Mouse (Mus musculus) right cerebral cortex, postnatal 25 days (tissue): Measurements from ENCODE around the gene Trex2.

Source experiments
- DNase-seq: peaks from one replicate; pipeline ENCODE4 v3.0.0; 2022

Gene Trex2

DNA sequence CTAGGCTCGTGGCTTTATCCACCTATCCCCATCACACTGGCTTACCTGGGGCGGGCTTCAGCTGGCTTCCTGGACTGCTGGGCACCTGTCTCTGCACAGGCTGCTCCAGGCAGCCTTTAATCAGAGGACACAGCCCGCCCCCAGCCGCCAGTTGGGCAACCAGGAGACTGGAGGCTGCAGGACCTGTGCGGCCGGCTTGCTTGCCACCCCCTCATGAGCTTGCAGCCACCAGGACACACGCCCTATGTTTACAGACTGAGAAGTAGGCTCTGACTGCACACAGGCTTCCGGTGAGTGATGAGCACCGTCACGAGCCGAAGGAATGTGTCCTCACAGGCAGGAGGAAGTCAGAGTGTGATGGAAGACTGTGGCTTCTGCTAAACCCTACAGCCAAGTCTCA is at the start of gene Trex2:
Trex2 (minus strand) TSS at position 93 of the 400 bp plus-strand sequence.
- no peak for DNase-seq

- DNase-seq: no peak
These were observed 49.7 kb upstream of the Trex2 start for GRCm38 (mm10) chrX:73484870-73485269.

GRCm38 (mm10) chrX:73484076-73484475 is 48.9 kb upstream of the Trex2 start:
- DNase-seq: no peak

GRCm38 (mm10) chrX:73483484-73483810 is 48.3 kb upstream of the Trex2 start, which contains the start of gene Bgn:
Bgn (plus strand) TSS chrX:73483602.
- DNase-seq: no peak

DNA sequence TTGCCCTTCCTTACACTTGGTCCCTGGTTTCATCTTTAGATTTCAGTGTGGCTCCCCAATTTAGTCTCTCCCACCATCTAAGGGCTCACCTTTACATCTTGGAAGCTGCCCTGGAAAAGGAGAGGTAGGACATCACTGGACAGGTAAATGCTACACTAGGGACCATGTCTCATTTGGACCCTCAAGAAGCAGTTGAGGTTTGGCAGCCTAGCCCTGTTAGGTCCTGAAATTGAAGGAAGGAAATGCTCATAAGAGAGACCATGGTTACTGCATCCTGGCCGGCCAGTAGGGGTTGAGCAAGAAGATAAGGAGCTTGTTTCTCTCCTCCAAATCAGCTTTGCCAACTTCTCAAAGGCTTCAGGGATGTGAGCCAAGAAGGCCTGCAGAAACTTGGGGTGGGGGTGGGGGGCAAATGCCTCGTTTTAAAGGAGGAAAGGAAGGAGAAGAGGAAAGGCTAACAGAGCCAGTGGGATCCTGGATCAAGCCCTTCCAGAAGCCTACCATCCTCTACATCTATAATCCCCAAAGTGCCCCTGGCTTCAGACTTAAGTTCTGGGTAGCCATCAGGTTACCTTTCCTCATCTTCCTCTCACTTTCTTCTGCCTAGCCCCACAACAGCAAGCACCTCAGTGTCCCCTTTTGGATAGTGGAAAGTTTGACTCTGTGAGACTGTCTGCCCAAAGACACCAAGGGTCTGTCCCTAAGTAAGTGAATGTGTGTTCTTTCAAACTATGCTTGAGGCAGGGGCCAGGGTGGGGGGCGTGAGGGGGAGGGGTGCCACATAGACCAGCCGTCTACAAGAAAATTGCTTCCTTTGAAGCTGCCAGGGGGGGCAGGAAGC is 47.7 kb upstream of the Trex2 start:
- DNase-seq: no peak

DNA sequence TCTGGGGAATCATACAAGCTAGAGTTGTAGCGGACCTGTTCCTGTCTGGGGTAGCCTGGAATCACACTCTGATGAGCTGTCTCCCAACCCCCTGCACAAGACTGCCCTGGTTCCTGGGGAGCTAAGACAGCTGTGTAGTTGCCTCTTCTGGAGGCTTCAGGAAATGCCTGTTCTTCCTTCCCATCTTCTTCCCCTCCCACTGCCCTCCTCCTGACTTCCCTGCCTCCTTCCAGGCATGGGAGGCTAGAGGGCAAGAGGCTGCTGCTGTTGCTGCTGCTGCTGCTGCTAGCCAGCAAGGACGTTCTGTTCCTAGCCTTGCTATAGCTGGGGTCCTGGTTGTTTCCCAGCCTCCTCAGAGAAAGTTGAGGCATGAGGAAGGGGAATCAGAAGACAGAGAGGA is 45.2 kb upstream of the Trex2 start:
- no peak for DNase-seq

DNA sequence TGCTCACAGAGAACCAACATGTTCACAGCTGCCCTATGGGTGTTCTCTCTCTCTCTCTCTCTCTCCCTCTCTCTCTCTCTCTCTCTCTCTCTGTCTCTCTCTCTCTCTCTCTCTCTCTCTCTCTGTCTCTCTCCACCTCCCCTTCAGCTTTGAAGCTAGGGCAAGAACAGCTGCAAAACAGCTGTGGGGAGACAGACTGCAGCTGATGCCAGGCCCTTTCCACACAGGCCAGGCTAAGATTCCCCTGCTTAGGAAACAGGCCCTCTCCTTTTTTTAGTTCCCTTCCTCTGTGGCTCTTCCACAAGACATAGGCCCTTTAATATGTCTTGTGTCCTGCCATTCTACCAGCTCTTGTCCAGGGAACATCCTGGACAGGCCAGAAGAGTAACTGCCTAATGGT is 44.5 kb upstream of the Trex2 start:
- no peak for DNase-seq

DNA sequence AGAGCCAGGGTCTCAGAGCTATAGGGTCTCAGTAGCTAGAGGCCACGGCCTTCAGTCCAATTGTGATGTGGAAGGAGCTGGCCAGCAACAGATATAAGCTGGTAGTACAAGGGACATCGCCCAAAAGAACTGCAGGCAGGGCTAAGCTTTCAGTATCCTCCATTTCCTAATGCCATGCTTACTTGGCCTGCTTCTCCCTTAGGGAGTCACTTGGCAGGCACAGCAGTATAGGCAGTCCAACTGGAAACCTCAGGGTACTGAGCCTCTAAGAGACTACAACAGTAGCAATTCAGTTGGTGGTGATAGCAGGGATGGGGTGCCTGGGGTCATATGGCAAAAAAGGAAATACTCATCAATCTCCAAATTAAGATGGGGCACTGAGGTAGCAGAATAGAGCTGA is 42.4 kb upstream of the Trex2 start:
- no peak for DNase-seq

- DNase-seq: no peak
These were observed 41.5 kb upstream of the Trex2 start for GRCm38 (mm10) chrX:73476621-73477020.

DNA sequence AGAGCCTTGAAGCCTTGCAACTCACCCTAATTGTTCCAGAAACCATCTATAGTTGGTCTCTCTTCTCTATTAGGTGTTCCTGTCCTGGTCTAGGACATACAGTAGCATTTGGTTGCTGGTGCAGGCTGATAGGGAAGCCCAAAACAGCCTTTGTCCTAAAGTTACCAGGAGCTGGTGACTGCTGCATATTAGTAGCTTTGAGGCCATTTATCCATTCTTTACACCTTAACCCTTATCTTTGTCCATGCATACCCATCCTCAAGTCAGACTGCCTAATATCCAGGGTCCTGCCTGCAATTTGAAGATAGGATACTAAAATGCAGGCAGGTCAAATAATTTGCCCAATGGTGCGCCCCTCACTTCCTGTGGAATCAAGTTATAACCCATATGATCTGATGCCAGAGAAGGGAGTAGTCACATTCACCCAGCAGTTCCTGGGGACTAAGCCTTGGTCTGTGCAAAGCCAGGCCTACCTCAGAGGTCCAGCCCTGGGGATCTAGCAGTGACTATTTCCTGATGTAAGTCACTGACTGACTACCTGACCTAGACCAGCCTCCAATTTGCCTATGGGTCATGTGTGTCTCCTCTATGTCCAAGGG is 40.6 kb upstream of the Trex2 start:
- no peak for DNase-seq

- no peak for DNase-seq
These were observed 39.4 kb upstream of the Trex2 start for GRCm38 (mm10) chrX:73474340-73475165.

DNA sequence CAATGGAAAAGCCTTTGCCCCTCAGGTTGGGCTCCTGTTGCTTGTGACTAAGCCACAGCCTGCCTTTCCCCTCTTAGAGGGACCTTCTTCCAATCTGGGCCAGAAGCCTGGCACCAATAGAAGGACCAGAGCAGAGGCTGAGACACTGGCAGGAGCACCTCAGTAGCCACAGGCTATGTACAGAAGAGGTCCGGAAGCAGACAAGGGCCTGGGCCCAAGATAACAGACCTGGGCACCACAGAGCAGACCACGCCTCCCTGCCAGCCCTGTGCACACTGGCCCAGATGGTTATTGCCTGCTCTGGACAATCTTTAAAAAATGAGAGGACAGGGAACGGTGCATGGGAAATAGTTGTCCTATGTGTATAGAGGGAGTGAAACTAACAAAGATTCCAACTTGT is 36.6 kb upstream of the Trex2 start:
- no peak for DNase-seq

DNA sequence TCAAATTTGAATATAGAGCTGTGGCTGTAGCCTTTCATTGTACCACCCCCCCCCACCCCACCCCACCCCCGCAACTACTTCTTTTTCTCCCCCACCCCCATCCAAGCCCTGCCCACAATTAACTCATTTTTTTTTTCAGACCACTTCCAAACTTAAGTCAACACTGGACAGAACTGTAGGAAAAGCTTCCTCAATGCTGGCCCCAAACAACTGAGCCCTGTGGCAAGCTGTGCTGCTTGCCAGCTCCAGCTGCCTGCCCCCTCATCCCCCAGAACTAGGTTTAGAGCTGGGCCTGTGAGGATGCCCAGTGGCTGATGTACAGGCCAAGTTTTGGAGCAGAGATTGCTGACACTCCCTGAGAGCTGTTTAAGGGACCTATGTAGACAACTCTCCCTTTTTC is 33.6 kb upstream of the Trex2 start:
- no peak for DNase-seq

GRCm38 (mm10) chrX:73468330-73468729 is 33.2 kb upstream of the Trex2 start:
- DNase-seq: no peak

DNA sequence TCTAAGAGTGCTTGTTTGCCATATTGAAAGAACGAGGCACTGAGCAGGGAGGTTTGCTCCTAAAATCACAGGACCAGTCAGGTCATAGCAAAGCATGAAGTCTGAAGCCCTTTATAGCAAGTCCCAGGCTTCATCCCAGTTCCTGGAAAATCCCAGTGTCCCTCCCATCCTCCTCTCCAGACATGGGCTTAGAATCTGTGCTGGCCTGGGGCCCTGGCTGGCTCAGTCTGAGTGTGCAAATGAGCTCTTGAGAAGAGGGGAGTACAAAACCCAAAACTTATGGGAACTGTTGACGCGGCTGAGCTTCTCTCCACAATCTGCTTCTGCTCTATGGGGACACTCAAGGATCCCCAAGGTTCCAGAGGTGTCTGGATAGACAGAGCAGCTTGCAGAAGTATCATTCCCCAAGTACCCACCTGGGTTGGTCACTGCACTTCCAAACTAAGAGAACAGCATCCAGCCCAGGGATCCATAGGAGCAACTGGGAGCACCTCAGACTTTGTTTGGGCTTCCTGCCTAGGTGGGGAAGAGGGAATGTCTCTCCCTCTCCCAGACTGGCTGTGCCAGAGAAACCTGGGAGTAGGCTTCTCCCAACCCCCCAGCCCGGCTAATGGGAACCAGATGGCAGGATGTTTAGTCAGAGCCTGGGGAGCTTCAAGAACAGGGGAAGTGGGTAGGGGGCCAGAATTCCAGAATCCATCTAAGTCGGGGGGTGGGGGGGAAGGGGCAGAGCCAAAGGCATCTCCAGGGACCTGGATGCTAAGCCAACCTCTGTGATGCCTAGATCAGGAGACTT is 32.5 kb upstream of the Trex2 start:
- DNase-seq: no peak

DNA sequence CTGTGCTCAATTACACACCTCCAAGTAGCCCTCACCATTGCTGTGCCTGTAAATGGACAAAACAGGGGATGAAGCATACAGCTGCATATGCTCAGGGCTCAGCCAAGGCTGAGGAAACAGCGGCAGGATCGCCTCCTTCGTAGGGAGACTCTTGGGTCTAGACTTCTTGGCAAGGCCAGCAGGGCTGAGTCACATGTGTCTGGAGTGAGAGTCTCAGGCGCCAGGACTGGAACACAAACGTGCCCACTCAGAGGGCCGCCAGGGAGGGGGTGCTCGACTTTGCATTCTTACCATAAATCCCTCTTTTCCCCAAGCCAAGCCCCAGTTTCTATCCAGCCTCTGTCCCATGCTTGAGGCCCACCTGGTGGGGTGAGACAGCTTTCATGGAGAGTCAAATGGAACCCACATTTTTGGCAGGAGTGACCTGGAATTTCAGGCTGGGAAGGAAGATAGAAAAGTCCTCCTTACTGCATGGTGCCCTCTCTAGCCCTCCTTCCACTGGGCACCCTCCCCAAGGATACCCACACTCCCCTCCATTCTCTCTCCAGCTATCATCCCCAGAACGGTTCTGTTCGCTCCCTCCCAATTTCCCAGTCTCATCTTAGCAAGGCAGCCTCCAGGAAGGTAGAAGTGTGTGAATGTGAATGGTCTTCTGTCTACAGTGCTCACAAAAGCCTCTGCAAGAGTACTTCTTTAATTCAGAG is 30.5 kb upstream of the Trex2 start:
- no peak for DNase-seq

GRCm38 (mm10) chrX:73460792-73461191 is 25.6 kb upstream of the Trex2 start:
- no peak for DNase-seq

GRCm38 (mm10) chrX:73458877-73459392 is 23.8 kb upstream of the Trex2 start, which contains the start of gene Haus7:
Haus7 (minus strand) TSS chrX:73459044.
- peak; percentile 91 for DNase-seq

- DNase-seq: no peak
These were observed 16.8 kb upstream of the Trex2 start for GRCm38 (mm10) chrX:73451949-73452348.

- no peak for DNase-seq
These were observed 6.3 kb upstream of the Trex2 start for GRCm38 (mm10) chrX:73441428-73441827.

GRCm38 (mm10) chrX:73432850-73433249 is 2.3 kb downstream of the Trex2 start:
- no peak for DNase-seq

DNA sequence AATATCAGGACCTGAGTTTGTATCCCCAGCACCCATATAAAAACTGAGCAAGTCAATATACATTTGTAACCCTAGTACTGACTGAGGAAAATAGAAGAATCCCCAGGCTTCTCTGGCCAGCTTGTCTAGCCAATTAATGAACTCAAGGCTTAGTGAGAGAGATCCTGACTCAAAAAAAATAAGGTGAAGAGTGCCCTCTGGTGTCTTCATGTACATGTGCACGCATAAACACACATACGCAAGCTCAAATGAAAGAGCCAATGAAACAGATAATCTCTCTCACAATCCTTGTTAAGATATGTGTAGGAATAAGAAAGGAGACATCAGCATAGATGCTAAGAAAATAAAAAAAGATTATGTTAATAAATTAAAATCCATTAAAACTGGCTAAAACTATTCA is 5.1 kb downstream of the Trex2 start:
- DNase-seq: no peak
